In genomic region chr2:118033377-118033776, GRCm38 (mm10) we compare ENCODE assay signal across 25 mouse cellular contexts.
DNase-seq lines count a peak whose midpoint lies in the region; ATAC-seq and TF ChIP-seq lines count a peak whose summit lies in the region.
"Had no signal": no experiment of that assay in that cellular context is flagged by ENCODE, and none has a peak within 500 bp of the region (broad histone marks: within the 10 kb centered on the region; RNA-seq: fewer than 3 reads in every experiment).

No protein-coding gene starts in this region.

- H3K4me2 ChIP-seq in lung, postnatal 0 days (replicated peaks; ENCODE audit: low read depth, low read length), result no peak overlapping the region
- H3K4me2 ChIP-seq: embryonic facial prominence, embryonic 13.5 days; forebrain, embryonic 12.5 days; heart, embryonic 11.5 days; heart, embryonic 15.5 days; hindbrain, embryonic 14.5 days; intestine, embryonic 15.5 days had no signal

- intact Hi-C loops in heart, postnatal 25 days (cut with DNase I), result no loop called here

- no peak for TF ChIP-seq CTCF in lung, postnatal 0 days (IDR thresholded peaks at IDR 0.05)

- ATAC-seq in lung, postnatal 0 days, result peak; percentile 32; the same call in 1 of the 2 replicates
- ATAC-seq: activated CD4-positive, CD25-positive, alpha-beta regulatory T cell, adult 4 months; forebrain, embryonic 16.5 days; intestine, embryonic 15.5 days; Patski had no signal

- TF ChIP-seq EP300 in lung, postnatal 0 days (IDR thresholded peaks at IDR 0.05), result 0 out of 2 replicates have a peak, but pooled peaks have one; percentile 7

- no peaks in the 10 kb centered on the region for H3K36me3 ChIP-seq in lung, postnatal 0 days (ENCODE audit: insufficient read depth, low read length)
- H3K36me3 ChIP-seq: embryonic facial prominence, embryonic 13.5 days; forebrain, embryonic 12.5 days; heart, embryonic 15.5 days; hindbrain, embryonic 10.5 days; intestine, embryonic 15.5 days had no signal

- DNase-seq in adrenal gland, postnatal 10 days, result peak; percentile 29
- DNase-seq in adrenal gland, postnatal 4 days (ENCODE audit: low spot score in 2 of 2), result no peak
- peak; percentile 33 for DNase-seq in heart, adult 11 months
- no peak for DNase-seq in heart, postnatal 25 days (ENCODE audit: low spot score)
- DNase-seq in lung, postnatal 0 days (ENCODE audit: low spot score), result peak; percentile 71
- DNase-seq in lung, postnatal 14 days, result no peak
- peak; percentile 24 for DNase-seq in NIH3T3 (ENCODE audit: low read depth)
- no peak for DNase-seq in left cerebral cortex, adult 18-20 months (ENCODE audit: low spot score in 2 of 2)
- DNase-seq: adrenal gland, adult 8-10 months; cerebellum, adult 11-12 months; cerebellum, adult 9-10 months; cerebellum, postnatal 36 days; gastrocnemius, postnatal 36 days; heart, adult 2 months; heart, postnatal 14 days had no signal

- no peaks in the 10 kb centered on the region for H3K9me3 ChIP-seq in lung, postnatal 0 days (ENCODE audit: low read length)
- H3K9me3 ChIP-seq: embryonic facial prominence, embryonic 13.5 days; forebrain, embryonic 12.5 days; heart, embryonic 15.5 days; hindbrain, embryonic 10.5 days; intestine, embryonic 15.5 days had no signal

- no peaks in the 10 kb centered on the region for H3K27me3 ChIP-seq in lung, postnatal 0 days (replicated peaks; ENCODE audit: insufficient read depth, low read length)
- H3K27me3 ChIP-seq: embryonic facial prominence, embryonic 13.5 days; forebrain, embryonic 12.5 days; heart, embryonic 15.5 days; intestine, embryonic 15.5 days; Patski had no signal

- WGBS in lung, postnatal 0 days, result 56% methylated on average over 4 of the region's 4 CpGs

- H3K27ac ChIP-seq in lung, postnatal 0 days (ENCODE audit: low read length), result no peak overlapping the region
- H3K27ac ChIP-seq: embryonic facial prominence, embryonic 13.5 days; forebrain, embryonic 12.5 days; heart, adult 2 months; heart, embryonic 15.5 days; hindbrain, embryonic 10.5 days; hindbrain, embryonic 14.5 days; intestine, embryonic 15.5 days had no signal

- no peak overlapping the region for H3K4me3 ChIP-seq in lung, postnatal 0 days (ENCODE audit: low read depth, low read length)
- H3K4me3 ChIP-seq: embryonic facial prominence, embryonic 13.5 days; forebrain, embryonic 12.5 days; heart, adult 2 months; heart, embryonic 15.5 days; hindbrain, embryonic 10.5 days; intestine, embryonic 15.5 days had no signal

- no peak overlapping the region for H3K9ac ChIP-seq in lung, postnatal 0 days (replicated peaks; ENCODE audit: low read depth)
- H3K9ac ChIP-seq: embryonic facial prominence, embryonic 13.5 days; forebrain, embryonic 12.5 days; heart, embryonic 15.5 days; hindbrain, embryonic 14.5 days; intestine, embryonic 15.5 days had no signal

- no peaks in the 10 kb centered on the region; the same call in 1 of the 2 replicates for H3K4me1 ChIP-seq in lung, postnatal 0 days (ENCODE audit: insufficient read depth, low read depth, low read length)
- H3K4me1 ChIP-seq: forebrain, embryonic 12.5 days; heart, embryonic 15.5 days; hindbrain, embryonic 10.5 days; intestine, embryonic 15.5 days had no signal

Comparison
In these comparisons a context has a peak if more than half of its experiments do, and no peak if none do; other contexts are left out.
1. DNase-seq: peak in adrenal gland, postnatal 10 days (single experiment), heart, adult 11 months (single experiment), lung, postnatal 0 days (single experiment) and NIH3T3 (single experiment); none in adrenal gland, postnatal 4 days (0 of 2), heart, postnatal 25 days (single experiment), lung, postnatal 14 days (single experiment) and left cerebral cortex, adult 18-20 months (0 of 2).